Mouse (Mus musculus) thymus, postnatal 4 days (tissue): Measurements from ENCODE around the gene Ctf1.
"Not testable (repeated sequence)": the region's sequence is repeated elsewhere in the genome, so short reads cannot be mapped to it uniquely, and the experiment has no call there.

ENCODE experiments used
- DNase-seq: peaks from one replicate; pipeline ENCODE4 v3.0.0; 2021

Ctf1 gene

DNA sequence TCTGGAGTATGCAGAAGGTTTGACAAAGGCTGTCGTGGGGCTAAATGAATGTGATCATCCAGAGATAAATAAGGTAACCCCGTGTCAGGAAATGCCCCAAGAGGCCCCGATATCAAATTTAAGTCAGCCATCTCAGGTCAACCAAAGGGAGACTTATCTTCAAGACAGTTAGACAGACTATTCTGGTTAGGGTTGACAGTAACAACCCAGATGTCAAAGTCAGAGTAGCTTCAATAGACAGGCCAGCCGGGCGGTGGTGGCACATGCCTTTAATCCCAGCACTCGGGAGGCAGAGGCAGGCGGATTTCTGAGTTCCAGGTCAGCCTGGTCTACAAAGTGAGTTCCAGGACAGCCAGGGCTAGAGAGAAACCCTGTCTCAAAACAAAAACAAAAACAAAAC lies 18.8 kb upstream of the Ctf1 start:
- not testable (repeated sequence) for DNase-seq

DNA sequence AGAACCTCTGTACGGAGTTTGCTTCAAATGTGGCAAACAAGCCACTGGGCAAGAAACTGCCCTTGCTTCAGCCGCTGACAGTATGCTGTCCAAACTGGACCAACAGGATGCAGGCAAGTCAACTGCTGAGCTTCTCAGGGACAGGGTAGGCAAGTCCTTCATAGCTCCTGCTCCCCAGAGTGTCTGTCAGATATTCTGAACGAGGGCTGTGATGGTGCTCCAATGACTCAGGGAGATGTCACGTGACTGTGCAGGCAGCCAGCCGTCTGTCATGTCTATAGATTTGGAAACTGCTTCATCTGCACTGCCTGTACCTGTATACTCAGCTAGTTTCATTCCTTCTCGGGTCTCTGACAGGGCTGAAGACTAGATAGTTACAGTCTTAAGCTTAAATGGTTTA lies 13.6 kb upstream of the Ctf1 start:
- DNase-seq: no peak

DNA sequence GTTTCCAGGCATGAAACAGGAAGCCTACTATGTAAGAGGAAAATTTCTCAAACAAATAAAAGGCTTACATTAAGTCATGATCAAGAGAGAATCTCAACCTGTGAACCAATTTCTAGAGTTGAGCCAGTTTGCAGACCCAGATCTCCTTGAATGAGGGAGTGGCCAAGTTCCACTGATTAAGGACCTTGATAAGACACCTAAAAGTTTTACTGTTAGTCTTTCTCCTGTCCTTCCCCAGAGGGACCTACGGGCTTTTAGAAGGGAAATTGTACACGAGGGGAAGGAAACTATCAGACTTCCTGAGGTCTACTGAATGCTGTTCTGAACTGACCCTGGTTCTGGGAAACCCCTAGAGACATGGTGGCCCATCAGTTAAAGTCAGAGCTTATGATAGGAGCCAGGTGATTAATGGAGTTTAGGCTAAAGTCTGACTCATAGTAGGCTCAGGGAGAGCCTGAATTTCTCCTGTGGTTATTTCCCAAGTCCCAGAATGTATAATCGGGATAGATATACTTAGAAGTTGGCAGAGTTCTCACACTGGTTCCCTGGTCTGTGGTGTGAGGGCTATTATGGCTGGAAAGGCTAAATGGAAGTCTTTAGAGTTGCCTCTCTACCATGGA lies 11.7 kb upstream of the Ctf1 start:
- DNase-seq: no peak

DNA sequence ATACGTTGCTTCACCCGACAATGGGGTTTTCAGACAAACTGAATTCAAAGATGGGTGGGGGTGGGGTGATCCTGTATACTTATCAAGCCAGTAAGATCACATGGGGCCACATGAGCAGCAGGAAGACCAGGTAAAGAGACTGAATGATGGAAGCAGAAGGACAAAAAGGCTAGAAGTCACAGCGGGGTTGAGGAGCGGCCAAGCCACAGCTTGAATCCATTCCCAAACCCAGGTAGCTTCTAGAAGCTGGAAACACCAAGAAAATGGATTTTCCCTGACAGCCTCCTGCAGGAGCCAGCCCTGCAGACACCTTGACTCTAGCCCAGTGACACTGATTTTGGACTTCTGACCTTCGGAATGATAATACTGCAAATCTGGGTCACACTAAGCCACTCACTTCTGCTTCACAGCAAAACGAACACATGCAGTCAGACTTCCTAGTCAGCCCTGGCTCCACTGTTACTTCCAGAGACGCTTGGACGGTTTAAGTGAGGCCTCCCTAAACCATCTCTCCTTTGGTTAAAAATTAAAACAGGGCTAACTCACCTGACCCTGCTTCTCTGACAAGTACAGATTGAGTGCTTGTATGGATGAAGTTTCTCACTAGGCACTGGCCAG lies 8.9 kb upstream of the Ctf1 start:
- no peak for DNase-seq

DNA sequence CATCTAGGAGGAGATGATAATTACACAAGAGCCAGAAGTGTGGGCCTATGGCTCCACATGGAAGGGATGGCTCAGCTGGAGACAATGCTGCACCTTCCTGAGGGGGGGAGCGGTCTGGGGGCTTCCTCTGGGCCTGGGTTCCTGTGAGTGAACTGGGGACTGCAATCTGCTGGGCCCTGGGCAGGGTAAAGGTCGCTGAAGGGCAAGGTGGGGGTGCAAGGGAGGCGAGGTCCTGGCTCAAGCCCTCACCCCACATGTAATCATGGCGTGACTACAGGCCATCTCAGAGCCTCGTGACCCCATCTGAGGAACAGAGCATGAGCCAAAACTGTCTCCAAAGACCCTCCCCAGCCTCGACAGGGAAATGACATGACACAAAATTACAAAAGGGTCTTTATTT lies 7.9 kb upstream of the Ctf1 start:
- no peak for DNase-seq

DNA sequence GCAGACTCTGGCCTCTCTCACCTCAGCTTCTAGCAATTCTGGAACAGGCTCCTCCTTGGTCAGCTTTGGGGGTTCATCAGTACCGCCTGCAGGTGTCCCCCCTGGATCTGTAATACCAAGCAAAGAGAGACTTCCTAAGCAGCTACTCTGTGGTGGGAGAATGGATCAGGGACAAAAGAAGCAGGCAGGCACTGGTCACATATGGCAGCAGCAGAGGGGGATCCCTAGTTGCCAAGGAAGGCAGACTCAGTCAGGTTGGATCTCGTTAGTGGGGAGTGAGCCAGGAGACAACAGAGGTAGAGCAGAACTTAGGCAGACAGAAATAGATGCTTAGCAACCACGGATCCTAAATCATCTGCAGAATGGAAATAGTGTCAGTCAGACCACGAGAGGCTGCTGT lies 6.8 kb upstream of the Ctf1 start:
- no peak for DNase-seq

DNA sequence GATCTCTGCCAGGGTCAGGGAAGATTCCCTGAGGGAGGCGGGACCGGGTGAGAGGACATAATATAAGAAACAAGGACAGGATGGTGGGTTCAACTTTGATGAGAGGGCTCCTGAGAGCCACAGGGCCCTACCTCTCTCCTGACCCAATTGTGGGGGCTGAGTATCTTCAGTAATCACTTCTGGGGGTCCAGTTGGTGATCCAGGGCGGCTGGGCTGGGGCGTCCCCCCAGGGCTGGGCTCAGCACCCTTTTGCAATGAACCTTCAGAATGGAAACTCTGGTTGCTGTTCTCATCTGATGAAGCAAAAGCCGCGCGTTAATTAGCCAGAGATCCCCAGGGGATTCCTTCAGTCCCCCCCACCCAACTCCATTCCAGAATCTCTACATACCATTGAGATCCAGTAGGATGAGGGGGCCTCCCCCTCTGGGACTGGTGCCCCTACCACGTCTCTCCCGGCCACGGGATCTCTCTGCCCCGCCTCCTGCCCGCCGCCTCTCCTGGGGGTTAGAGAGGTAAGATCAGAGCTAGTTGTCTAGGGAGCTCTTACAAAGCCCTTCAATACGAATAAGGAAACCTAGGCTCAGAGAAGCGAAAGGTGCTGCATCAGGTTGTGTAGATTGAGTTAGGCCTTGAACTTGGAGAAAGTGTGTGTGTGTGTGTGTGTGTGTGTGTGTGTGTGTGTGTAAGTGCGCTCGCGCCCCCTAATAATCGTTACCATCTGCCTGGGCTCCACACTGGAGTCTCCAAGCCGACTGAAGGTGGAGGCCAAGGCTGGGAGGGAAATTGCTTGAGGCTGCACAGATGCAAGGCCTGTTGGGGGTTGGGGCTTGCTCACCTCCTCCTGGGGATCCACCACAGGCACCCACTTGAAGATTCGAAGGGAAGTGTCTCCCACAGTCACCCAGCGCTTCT lies 5.2 kb upstream of the Ctf1 start:
- DNase-seq: peak; percentile 65

DNA sequence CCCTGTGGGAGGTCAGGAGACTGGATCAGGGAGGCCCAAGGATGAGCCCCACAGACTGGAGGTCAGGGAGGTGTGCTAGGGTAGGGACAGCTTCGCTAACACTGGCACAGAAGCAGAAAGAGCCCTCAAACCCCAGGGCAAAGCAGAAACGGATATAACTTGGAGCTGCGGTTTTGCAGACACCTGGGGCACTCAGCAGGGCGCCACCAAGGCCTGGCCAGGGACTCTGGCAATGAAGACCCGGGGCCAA lies 4.7 kb upstream of the Ctf1 start:
- no peak for DNase-seq

DNA sequence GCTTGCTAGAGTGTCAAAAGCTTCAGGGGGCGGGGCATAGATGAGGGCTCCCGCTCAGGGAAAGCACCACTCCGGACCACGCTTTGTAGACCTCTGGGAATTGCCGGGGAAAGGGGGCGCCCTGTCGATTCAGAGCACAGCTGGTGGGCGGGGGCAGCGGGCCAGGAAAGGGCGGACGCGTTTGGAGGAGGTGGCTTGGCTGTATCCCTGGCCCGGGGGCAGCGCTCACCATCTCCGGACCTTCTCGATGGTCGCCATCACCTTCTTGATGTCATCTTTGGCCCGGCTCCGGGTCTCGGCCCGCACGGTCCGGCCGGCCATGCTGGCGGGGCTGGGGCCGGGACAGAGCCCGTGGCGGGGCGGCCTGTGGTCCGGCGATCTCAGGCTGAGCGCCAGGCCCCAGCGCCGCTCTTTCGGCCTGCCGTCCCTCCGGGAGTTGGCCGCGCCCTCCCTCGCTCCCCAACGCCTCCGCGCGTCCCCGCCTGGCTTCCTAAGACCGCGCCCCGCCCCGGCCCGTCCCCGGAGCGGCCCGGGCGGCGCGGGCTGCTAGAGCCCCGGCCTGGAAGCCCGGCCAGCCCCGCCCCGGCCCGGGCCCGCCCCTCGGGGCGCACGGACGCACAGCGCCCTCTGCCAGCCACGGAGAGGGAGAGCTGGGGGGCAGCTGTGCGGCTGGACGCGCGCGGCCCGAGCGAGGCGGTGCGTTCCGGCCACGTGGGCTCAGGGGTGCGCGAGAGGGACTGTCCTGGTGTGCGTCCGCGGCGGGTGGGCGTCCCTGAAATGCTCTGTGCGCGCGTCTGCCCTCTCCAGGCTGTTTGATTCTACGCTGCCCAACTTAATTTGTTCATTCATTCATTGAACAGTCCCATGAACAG lies 4.1 kb upstream of the Ctf1 start, which contains the start of gene Bcl7c:
TSS of gene Bcl7c (minus strand) at position 727 of the 872 bp plus-strand sequence.
- peak; percentile 89 for DNase-seq

DNA sequence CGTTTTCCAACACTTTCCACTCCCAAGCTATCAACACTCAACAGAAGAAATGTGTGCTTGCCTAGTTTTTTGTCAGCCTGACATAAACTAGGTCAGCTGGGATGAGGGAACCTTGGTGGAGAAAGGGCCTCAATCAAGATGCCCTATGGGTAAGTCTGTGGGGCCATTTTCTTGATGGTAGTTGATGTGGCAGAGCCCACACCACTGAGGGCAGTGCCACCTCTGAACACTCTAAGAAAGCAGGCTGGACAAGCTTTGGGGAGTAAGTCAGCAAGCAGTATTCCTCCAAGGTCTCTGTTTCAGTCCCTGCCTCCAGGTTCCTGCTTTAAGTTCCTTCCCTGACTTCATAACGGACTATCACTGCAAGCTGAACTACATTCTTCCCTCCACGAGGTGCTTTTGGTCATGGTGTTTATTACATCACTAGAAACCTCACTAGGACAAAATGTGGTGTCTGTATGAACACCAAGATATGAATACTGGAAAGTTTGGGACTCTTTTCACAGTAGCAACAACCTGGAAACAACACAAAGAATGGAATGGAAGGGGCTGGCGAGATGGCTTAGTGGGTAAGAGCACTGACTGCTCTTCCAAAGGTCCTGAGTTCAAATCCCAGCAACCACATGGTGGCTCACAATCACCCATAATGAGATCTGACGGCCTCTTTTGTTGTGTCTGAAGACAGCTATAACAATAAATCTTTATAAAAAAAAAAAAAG lies 3.1 kb upstream of the Ctf1 start:
- no peak for DNase-seq

DNA sequence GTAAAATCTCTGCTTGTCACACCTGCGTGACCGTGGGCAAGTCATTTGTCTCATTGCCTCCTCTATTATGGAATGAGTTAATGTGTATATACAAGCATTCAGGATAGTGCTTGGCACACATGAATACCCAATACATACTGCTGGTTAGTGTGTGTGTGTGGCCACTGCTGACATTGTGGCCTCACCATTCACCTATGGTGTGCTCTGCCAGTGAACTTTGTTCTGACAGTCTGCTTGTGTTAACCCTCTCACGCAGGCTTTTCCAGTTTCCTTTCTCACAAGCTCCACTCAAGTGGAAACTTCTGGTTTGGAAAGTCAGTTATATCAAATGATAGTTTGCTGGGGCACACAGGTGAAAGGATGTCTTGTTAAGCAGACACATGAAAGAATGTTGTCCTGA lies 1.5 kb upstream of the Ctf1 start:
- DNase-seq: no peak

DNA sequence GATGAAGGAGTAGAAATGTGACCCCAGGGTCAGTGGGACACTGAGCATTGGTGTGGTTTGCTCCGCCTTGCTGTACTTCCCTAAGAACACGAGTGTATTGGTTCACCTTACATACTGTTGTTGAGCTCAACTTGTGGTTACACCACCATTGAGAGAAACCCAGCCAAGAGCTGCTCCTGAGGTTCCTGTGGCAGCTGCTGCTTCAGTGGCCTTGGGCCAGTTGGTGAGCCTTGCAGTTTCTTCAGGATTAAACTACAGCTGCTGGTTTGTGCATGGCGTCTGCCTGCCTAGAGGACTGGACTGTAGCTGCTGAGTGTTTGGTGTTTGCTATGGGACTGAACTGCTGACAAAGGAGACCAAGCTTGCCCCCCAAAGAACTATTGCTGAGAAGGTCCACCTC lies 1.1 kb upstream of the Ctf1 start:
- DNase-seq: no peak

DNA sequence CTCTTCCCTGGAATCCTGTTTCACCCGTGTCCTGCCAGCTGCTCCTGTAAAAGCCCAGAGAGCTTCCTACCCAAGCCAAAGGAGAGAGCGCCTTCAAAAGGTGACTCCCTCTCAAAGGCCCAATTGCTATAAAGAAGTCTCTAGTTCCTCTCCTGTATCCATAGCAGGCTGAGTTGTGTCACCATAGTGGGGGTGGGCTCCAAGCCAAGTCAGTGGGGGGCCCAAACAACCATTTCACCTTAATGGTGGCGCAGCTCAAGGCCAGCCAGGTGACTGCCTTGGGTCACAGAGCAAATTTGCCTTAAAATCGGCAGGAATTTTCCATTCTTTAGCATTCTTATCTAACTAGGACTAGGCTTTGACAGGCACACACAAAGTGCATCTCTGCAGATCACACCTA lies 2.3 kb downstream of the Ctf1 start:
- DNase-seq: no peak

DNA sequence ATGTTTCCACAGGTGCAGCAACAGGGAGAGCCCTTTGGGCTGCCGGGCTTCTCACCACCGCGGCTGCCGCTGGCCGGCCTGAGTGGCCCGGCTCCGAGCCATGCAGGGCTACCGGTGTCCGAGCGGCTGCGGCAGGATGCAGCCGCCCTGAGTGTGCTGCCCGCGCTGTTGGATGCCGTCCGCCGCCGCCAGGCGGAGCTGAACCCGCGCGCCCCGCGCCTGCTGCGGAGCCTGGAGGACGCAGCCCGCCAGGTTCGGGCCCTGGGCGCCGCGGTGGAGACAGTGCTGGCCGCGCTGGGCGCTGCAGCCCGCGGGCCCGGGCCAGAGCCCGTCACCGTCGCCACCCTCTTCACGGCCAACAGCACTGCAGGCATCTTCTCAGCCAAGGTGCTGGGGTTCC lies 4.5 kb downstream of the Ctf1 start:
- peak; percentile 86 for DNase-seq

DNA sequence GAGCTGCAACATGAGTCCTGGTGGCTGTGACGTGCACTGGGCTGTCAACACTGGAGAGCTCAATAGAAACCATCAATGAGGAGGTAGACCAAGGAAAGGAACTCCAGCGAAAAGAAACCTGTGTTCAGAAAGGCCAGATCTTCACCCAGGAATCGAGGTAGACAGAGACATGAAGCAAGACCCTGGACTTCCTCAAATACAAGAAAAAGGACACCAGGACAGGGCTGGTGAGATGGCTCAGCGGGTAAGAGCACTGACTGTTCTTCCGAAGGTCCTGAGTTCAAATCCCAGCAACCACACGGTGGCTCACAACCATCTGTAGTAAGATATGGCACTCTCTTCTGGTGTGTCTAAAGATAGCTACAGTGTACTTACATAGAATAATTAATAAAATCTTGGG lies 5.8 kb downstream of the Ctf1 start:
- no peak for DNase-seq

DNA sequence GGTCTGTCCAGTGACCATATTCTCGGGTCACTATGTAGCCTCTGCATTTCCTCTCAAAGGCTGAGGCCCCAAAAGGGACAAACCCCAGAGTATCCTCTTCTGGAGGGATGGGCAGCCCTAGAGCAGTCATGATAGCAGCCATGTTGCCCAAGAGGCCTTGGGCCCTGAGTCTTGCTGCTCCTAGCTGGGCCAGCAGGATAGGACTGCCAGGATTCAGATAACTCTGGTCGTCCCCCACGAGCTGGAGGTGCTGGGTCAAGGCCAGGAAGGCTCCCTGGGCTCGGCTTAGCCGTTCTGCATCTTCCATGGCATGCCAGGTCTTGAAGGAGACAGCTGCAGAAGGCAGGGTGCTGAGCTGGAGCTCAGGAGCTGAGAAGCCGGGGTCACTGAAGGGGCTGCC lies 6.7 kb downstream of the Ctf1 start:
- DNase-seq: no peak

DNA sequence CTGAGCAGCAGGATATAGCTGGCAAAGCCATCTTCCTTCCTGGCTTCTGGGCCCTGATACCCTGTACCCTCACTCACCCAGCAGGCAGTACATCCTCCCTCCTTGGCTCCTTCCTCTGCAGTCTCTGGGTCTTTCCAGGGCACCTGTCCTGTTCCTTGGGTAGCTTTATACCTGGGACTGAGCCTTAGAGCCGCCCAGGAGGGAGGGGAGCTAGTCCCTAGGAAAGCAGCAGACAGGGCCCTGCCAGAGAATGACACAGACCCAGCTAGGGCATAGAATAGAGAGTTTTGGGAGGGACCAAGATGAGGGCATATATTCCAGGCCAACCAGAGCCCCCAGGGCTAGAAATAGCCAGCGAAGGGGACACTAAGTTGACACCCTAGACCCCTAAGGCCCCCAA lies 13.0 kb downstream of the Ctf1 start:
- no peak for DNase-seq

DNA sequence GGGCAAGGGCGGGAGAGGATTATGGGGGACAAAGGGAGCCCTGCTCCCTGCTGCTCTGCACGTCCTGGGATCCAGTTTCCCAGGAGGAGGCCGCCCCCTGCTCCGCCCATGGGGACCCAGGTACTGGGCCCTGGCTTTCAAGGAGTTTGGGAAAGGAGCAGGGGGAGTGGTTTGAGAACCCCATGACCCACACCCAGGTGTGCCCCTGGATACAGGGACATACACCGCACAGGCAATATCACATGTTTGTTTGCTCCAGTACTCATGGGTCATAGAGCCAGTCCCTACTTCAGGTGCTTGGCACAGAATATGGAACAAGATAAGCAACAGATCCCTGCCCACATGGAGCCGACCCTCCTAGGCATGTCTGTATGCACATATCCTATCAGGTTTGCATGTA lies 13.4 kb downstream of the Ctf1 start:
- no peak for DNase-seq

DNA sequence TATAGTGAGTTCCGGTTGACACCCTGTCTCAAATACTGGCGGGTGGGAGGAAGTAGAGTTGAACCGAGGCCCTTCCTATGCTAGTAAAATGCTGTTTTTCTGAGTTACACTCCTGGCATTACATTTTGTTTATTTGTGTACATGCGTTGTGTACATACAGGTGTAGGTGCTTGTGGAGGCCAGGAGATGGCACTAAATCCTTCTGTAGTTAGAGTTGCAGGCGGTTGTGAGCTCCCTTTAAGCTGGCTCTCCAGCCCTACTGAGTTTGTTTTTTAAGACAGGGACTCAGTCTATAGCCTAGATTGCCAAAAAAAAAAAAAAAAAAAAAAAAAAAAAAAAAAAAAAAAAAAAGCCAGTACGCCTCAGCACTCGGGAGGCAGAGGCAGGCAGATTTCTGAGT lies 15.4 kb downstream of the Ctf1 start:
- no peak for DNase-seq

DNA sequence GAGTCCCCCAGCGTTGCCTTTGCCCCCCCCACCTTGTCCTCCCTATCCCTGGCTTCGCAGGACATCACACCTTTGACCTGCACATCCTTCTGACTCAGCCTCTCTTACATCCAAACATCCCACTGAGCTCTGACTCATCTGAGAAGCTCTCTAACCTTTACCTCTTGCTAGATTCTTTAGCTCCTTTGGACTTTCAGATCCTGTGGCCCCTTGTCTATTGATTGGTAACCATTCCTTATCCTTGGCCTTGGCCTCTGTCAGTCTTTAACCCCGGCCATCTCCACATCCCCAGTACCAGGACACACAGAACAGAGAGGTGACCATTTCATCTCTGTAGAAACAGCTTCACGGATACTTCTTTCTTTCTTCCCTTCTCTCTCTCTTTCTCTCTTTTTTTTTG lies 17.6 kb downstream of the Ctf1 start:
- DNase-seq: no peak

DNA sequence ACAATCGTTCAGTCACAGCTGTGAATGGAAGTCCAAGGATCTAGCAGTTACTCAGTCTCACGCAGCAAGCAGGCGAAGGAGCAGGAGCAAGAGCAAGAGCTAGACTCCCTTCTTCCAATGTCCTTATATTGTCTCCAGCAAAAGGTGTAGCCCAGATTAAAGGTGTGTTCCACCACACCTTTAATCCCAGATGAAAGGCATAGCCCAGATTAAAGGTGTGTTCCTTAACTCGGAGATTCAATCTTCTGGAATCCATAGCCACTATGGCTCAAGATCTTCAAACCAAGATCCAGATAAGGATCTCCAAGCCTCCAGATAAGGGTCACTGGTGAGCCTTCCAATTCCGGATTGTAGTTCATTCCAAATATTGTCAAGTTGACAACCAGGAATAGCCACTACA lies 19.5 kb downstream of the Ctf1 start, which contains the start of gene Ctf2:
TSS of gene Ctf2 (minus strand) at position 101 of the 400 bp plus-strand sequence.
- not testable (repeated sequence) for DNase-seq

DNA sequence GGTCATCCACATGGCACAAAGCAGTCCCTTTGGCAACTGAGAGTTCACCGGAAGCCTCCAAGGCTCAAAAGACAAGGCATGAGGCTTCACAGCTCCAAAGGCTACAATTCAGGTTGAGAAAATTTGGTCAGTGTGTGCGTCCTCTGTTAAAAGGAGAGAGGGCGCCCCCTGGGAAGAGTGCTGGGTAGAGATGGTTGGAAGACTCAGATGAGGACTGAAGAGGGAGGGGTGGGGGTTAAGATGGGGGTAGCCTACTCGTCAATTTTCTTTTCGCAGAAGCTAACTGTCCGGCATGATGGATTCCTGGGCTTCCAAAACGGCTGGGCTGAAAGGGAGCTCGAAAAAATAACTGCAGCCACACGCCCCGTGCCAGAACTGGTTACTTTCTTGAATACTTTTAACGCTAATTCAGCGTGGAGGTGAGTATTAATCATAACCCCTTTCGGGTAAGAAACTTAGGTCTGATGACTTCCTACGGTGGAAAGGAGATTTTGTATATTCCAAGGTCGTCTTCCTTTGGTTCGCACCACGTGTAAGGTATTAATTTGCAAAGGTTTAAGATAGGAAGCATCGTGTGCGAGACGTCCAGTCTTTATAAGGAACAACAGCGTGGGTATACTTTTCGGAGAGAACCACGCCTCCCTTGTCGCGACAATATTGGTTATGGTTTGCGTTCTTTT lies 32.0 kb downstream of the Ctf1 start, which contains the start of gene Fbxl19:
TSS of gene Fbxl19 (plus strand) at position 178 of the 680 bp plus-strand sequence.
- DNase-seq: peak; percentile 90
